Mouse (Mus musculus) embryonic facial prominence, embryonic 15.5 days (tissue): ENCODE data around the gene Atp4a. TPM values are rescaled to one million over a fixed set of nuclear protein-coding genes. Genes with fewer than 3 reads are reported as not detected.
"Not testable (repeated sequence)": the region's sequence is repeated elsewhere in the genome, so short reads cannot be mapped to it uniquely, and the experiment has no call there.

Experiments
- ATAC-seq: fragments of 200-750 bp; cut with Nextera tagmentation; 2 replicates; pipeline ENCODE4 v1.8.0; 2017; ENCODE audit warnings: low read depth, moderate TSS enrichment; ENCODE audit not compliant: insufficient number of reproducible peaks, low FRiP score, low TSS enrichment
- H3K27ac ChIP-seq: fragments of 300-500 bp; sonication (generic); replicated peaks from 2 replicates; pipeline ENCODE4 v1.5.1; 2015; ENCODE audit warnings: mild to moderate bottlenecking, inconsistent platforms
- H3K27me3 ChIP-seq: fragments of 300-500 bp; sonication (generic); 2 replicates; pipeline ENCODE4 v1.6.1; 2015; ENCODE audit warnings: inconsistent platforms
- H3K36me3 ChIP-seq: fragments of 300-500 bp; sonication (generic); 2 replicates; pipeline ENCODE4 v1.6.1; 2015; ENCODE audit warnings: mild to moderate bottlenecking, inconsistent platforms
- H3K4me1 ChIP-seq: fragments of 300-500 bp; sonication (generic); 2 replicates; pipeline ENCODE4 v1.6.1; 2015; ENCODE audit warnings: inconsistent platforms
- H3K4me2 ChIP-seq: fragments of 300-500 bp; sonication (generic); replicated peaks from 2 replicates; pipeline ENCODE4 v1.6.1; 2015; ENCODE audit warnings: mild to moderate bottlenecking, inconsistent platforms
- H3K4me3 ChIP-seq: fragments of 300-500 bp; sonication (generic); replicated peaks from 2 replicates; pipeline ENCODE4 v1.5.1; 2015; ENCODE audit warnings: mild to moderate bottlenecking, inconsistent platforms
- H3K9ac ChIP-seq: fragments of 300-500 bp; sonication (generic); 2 replicates; pipeline ENCODE4 v1.6.1; 2015; ENCODE audit warnings: inconsistent platforms
- H3K9me3 ChIP-seq: fragments of 300-500 bp; sonication (generic); replicated peaks from 2 replicates; pipeline ENCODE4 v1.6.1; 2016; ENCODE audit warnings: inconsistent platforms
- WGBS: fragments of 180-500 bp; shearing (Covaris S2); methylation state at CpG from one replicate; pipeline ENCODE4 v1.1.7; 2015; 5-methylcytosine and 5-hydroxymethylcytosine counted together
- polyA plus RNA-seq: library from polyadenylated mRNA; unstranded; fragments of >200 nt; fragmentation: Nextera tagmentation; extraction: Ambion mirVana; gene quantifications from 2 replicates; pipeline ENCODE4 v1.2.1, GENCODE M21; 2015

Gene Atp4a
- polyA plus RNA-seq, 1 experiment from 2014 or later, result 0.29 TPM

DNA sequence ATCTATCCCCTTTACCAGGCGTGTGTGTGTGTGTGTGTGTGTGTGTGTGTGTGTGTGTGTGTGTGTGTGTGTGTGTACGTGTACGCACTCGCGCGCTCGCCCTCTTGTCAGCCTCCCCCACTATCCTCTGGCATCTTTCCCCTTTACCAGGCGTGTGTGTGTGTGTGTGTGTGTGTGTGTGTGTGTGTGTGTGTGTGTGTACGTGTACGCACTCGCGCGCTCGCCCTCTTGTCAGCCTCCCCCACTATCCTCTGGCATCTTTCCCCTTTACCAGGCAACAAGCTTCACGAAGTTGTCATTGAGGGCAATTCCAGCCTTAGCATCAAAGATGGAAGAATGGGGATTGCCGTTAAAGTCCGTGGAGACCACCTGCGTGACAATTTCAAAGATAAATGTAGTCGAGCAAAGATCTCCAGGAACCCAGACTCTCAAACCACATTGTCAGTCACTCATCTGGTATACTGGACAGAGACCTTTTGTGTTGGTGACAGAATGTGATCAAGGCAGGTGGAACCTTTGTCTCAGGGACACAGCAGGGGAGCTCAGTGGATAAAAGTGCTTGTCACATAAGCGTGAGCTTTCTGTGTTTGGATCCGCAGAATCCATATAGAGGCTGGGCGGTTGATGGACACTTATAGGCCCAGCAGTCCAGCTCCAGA, 18.2 kb downstream of the Atp4a start:
- H3K4me2 ChIP-seq, result peak overlapping the region; percentile 78
- 23% methylated on average over 15 of the region's 22 CpGs for WGBS
- H3K4me1 ChIP-seq, result peaks cover 18% of the 10 kb centered on the region
- peak overlapping the region; percentile 88 for H3K27ac ChIP-seq
- H3K36me3 ChIP-seq, result peaks cover 42% of the 10 kb centered on the region
- H3K9me3 ChIP-seq, ATAC-seq, H3K27me3 ChIP-seq: not testable (repeated sequence)
- H3K4me3 ChIP-seq, result peak overlapping the region; percentile 66
- peak overlapping the region; percentile 77 for H3K9ac ChIP-seq

- H3K4me1 ChIP-seq, result peaks cover 3% of the 10 kb centered on the region; the same call in 1 of the 2 replicates
- H3K9ac ChIP-seq, result no peak overlapping the region
- H3K27me3 ChIP-seq, result no peaks in the 10 kb centered on the region
- H3K4me3 ChIP-seq, result no peak overlapping the region
- peaks cover 40% of the 10 kb centered on the region for H3K36me3 ChIP-seq
- H3K4me2 ChIP-seq, result no peak overlapping the region
- 89% methylated on average over 3 of the region's 3 CpGs for WGBS
- no peaks in the 10 kb centered on the region for H3K9me3 ChIP-seq
- ATAC-seq, result no peak
- H3K27ac ChIP-seq, result no peak overlapping the region
Measured at GRCm38 (mm10) chr7:30736211-30736610, 24.2 kb downstream of the Atp4a start.

GRCm38 (mm10) chr7:30742570-30742969, 30.6 kb downstream of the Atp4a start:
- H3K4me3 ChIP-seq, H3K9me3 ChIP-seq, H3K36me3 ChIP-seq, H3K4me1 ChIP-seq, H3K27ac ChIP-seq, H3K9ac ChIP-seq, H3K27me3 ChIP-seq, H3K4me2 ChIP-seq, ATAC-seq: not testable (repeated sequence)
- 89% methylated on average over 2 of the region's 2 CpGs for WGBS

DNA sequence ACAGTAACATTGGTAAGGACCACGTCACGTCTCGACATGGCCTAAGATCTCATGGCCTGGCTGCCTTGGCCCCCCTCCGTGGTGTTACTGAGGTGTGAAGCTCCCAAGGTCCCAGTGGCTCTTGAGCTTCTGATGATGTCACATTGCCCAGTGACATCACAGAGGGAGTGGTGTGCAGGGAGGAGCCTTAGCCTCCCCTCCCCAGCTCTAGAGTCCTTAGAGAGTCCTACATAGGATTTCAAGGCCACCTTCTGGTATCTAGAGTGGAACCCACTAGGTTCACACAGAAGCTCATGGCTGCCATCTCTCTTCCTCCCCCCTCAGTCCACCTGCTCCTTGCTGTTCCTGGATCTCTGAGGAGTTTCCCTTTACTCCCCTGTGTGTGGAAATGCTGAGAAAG, 31.6 kb downstream of the Atp4a start, which contains the start of gene Gapdhs:
Gapdhs (minus strand) TSS at position 65 of the 400 bp plus-strand sequence.
- not testable (repeated sequence) for H3K9ac ChIP-seq, H3K4me3 ChIP-seq, H3K9me3 ChIP-seq, H3K27me3 ChIP-seq, H3K4me2 ChIP-seq, H3K27ac ChIP-seq, H3K36me3 ChIP-seq, H3K4me1 ChIP-seq, ATAC-seq
- WGBS, result 86% methylated on average over 3 of the region's 4 CpGs

DNA sequence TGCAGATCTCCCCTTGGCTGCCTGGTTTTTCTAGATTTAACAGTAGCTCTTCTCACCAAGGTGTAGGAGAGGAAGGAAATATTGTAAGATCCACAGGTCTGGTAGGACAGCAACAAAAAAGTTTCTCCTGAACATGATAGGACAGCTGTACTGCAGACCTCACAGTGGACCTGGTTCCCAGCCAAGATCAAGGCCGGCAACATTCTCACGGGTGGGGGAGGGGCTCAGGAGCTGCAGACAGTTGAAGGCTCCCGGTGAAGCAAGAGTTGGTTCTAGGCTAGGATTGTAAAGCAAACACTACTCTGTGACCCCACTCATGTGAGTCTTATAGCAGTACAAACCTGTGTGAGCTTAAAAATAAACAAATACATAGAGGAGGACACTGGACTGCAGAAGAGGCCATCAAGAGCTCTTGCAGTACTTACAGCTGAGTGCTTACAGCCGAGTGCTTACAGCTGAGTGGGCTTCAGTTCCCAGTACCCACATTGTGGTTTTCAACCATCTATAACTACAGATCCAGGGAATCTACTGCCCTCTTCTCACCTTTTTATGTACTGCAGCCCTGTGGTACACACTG, 32.1 kb downstream of the Atp4a start:
- Histone ChIP-seq H3K27me3 (no peaks in the 10 kb centered on the region), H3K27ac (no peak overlapping the region), H3K9ac (no peak overlapping the region), H3K36me3 (peaks cover 4% of the 10 kb centered on the region; the same call in 1 of the 2 replicates), H3K4me3 (no peak overlapping the region), H3K4me2 (no peak overlapping the region), H3K9me3 (no peaks in the 10 kb centered on the region), H3K4me1 (peaks cover 4% of the 10 kb centered on the region; the same call in 1 of the 2 replicates)
- WGBS, result 48% methylated on average over 4 of the region's 4 CpGs
- no peak for ATAC-seq

- 83% methylated on average over 7 of the region's 7 CpGs for WGBS
- Histone ChIP-seq H3K9ac (no peak overlapping the region), H3K9me3 (no peaks in the 10 kb centered on the region), H3K4me2 (no peak overlapping the region), H3K4me3 (no peak overlapping the region), H3K4me1 (peaks cover 10% of the 10 kb centered on the region), H3K27me3 (no peaks in the 10 kb centered on the region), H3K27ac (no peak overlapping the region), H3K36me3 (0 out of 2 replicates have a peak, but pooled peaks cover 4% of the 10 kb centered on the region)
- no peak for ATAC-seq
Measured at GRCm38 (mm10) chr7:30747525-30748204, 35.7 kb downstream of the Atp4a start.

GRCm38 (mm10) chr7:30749824-30750606, 38.0 kb downstream of the Atp4a start:
- Histone ChIP-seq H3K27ac (peak overlapping the region; percentile 60), H3K27me3 (no peaks in the 10 kb centered on the region), H3K9me3 (peaks cover 5% of the 10 kb centered on the region; the same call in 1 of the 2 replicates), H3K4me2 (no peak overlapping the region), H3K4me1 (peaks cover 6% of the 10 kb centered on the region; the same call in 1 of the 2 replicates), H3K9ac (no peak overlapping the region), H3K36me3 (peaks cover 16% of the 10 kb centered on the region), H3K4me3 (no peak overlapping the region)
- peak; percentile 46 for ATAC-seq
- 69% methylated on average over 13 of the region's 13 CpGs for WGBS

DNA sequence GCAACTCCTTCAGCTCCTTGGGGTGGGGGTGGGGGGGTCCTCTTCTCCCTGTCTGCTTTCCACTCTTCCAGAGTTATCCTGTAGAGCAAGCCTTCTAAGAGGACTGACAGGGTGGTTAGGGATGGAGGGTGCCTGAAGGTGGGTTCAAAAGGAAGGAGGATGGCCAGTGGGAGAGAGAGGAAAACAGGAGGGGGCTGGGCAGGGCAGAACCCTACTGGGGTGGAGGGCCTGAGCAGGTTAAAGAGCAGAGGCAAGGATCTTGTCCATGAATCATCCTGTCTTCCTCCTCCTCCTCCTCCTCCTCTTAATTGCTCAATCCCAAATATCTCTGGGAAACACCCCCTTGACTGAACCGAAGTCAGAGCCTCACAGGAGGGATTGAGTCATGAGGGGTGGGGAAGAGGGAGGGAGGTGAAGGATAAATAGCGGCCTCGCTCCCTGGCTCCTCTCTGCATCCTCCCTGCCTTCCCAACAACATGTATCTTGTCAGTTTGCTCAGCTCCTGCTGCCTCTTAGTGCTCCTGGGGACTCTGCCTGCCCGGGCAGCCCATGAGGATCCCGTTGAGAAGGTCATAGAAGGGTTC, 39.2 kb downstream of the Atp4a start, which contains the start of gene Sbsn:
Sbsn (plus strand) TSS at position 386 of the 584 bp plus-strand sequence.
- no peak within 1 kb of the TSS for H3K9ac ChIP-seq
- H3K9me3 ChIP-seq, result peaks cover 6% of the 10 kb centered on the region; the same call in 1 of the 2 replicates
- peak within 1 kb of the TSS; percentile 34; the same call in 1 of the 2 replicates for H3K27ac ChIP-seq
- peaks cover 6% of the 10 kb centered on the region; the same call in 1 of the 2 replicates for H3K4me1 ChIP-seq
- peaks cover 25% of the 10 kb centered on the region for H3K36me3 ChIP-seq
- no peak within 1 kb of the TSS for H3K4me2 ChIP-seq
- no peak within 1 kb of the TSS for H3K4me3 ChIP-seq
- ATAC-seq, result no peak
- 68% methylated on average over 5 of the region's 5 CpGs for WGBS
- no peaks in the 10 kb centered on the region for H3K27me3 ChIP-seq

DNA sequence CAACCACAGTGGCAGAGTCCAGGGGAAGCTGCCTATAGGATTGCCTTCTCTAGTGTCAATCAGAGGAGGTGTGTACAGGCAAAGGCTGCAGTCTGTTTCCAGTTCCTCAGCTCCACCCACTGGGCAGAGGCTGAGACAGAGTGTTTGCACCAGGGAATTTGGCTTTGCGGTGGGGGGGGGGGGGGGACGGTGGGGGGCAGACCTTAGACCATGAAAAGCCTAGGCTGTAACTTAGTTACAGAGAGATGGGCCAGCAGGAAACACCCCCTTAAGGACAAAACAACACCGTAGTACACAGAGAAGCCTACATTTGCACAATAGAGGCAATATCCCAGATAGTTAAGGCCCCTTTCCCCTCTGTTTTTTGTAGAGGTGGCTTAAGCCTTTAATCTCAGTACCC, 45.0 kb downstream of the Atp4a start:
- Histone ChIP-seq H3K27me3 (no peaks in the 10 kb centered on the region), H3K4me1 (no peaks in the 10 kb centered on the region), H3K36me3 (peaks cover 27% of the 10 kb centered on the region), H3K4me3 (no peak overlapping the region), H3K9me3 (peaks cover 6% of the 10 kb centered on the region; the same call in 1 of the 2 replicates), H3K4me2 (no peak overlapping the region), H3K9ac (no peak overlapping the region), H3K27ac (no peak overlapping the region)
- 79% methylated on average over 3 of the region's 3 CpGs for WGBS
- ATAC-seq, result no peak

DNA sequence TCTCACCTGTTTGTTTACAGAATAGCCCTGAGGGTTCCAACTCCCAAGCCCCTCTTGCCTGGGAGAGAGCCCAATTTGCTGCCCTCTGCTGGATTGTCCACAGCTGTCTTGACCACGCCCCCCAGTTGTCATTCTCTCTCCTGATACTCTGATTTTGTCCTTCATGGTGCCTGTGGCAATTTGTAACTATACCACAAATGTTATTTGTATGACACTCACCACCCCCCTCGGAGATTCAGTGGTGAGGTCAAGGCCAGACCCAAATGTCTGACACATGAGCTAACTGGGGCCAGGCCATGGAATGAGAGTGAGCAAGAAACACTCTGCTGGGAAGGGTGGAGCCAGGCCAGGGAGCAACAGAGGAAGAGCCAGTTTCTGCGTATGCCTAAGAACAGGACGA, 46.8 kb downstream of the Atp4a start:
- peaks cover 20% of the 10 kb centered on the region for H3K36me3 ChIP-seq
- no peak overlapping the region for H3K27ac ChIP-seq
- H3K9ac ChIP-seq, result no peak overlapping the region
- 33% methylated on average over 4 of the region's 4 CpGs for WGBS
- no peaks in the 10 kb centered on the region for H3K4me1 ChIP-seq
- H3K27me3 ChIP-seq, result 0 out of 2 replicates have a peak, but pooled peaks cover 2% of the 10 kb centered on the region
- peaks cover 6% of the 10 kb centered on the region; the same call in 1 of the 2 replicates for H3K9me3 ChIP-seq
- no peak overlapping the region for H3K4me3 ChIP-seq
- no peak overlapping the region for H3K4me2 ChIP-seq
- ATAC-seq, result no peak
